Comparison of ENCODE assay signal across 7 mouse cellular contexts in genomic region chr6:88855636-88856035, GRCm38 (mm10). TPM values are rescaled to one million over a fixed set of nuclear protein-coding genes. Genes with fewer than 3 reads are reported as not detected.
DNase-seq lines count a peak whose midpoint lies in the region; ATAC-seq and TF ChIP-seq lines count a peak whose summit lies in the region.

No protein-coding gene starts in this region.

- peaks cover 5% of the 10 kb centered on the region; the same call in 1 of the 2 replicates for H3K4me1 ChIP-seq in liver, postnatal 0 days (ENCODE audit: insufficient read depth)

- peak; percentile 72 for ATAC-seq in erythroblast, adult 5-6 weeks (replicated peaks; ENCODE audit: low FRiP score, poor library complexity, severe bottlenecking)
- ATAC-seq in inflammation-experienced regulatory T-cells, adult 6 months: peak; percentile 43
- peak; percentile 63 for ATAC-seq in liver, postnatal 0 days
- ATAC-seq in neutrophil, adult 5-6 weeks (ENCODE audit: extremely low read depth, insufficient number of reproducible peaks, low FRiP score, poor library complexity, severe bottlenecking): peak; percentile 34; the same call in 1 of the 2 replicates

- 16% methylated on average over 5 of the region's 5 CpGs for WGBS in liver, postnatal 0 days (ENCODE audit: insufficient replicate concordance)

- no peak for TF ChIP-seq EP300 in liver, postnatal 0 days (IDR thresholded peaks at IDR 0.05; ENCODE audit: low read depth)

- no peak overlapping the region for H3K4me2 ChIP-seq in liver, postnatal 0 days (ENCODE audit: low read depth, low read length)

- no peak overlapping the region for H3K9ac ChIP-seq in liver, postnatal 0 days (replicated peaks)

- H3K9me3 ChIP-seq in liver, postnatal 0 days (ENCODE audit: low read length): no peaks in the 10 kb centered on the region

- no peak overlapping the region for H3K4me3 ChIP-seq in liver, postnatal 0 days (ENCODE audit: low read depth, low read length)

- no peak overlapping the region for H3K27ac ChIP-seq in liver, postnatal 0 days (ENCODE audit: low read depth)

- peak; percentile 81 for DNase-seq in thymus, postnatal 0 days (ENCODE audit: low spot score)
- DNase-seq in thymus, postnatal 36 days: no peak
- DNase-seq in adrenal gland, postnatal 14 days: peak; percentile 81
- peak; percentile 73 for DNase-seq in liver, postnatal 0 days

- no peaks in the 10 kb centered on the region for H3K36me3 ChIP-seq in liver, postnatal 0 days (replicated peaks; ENCODE audit: insufficient read depth, low read length)

- TF ChIP-seq CTCF in liver, postnatal 0 days (IDR thresholded peaks at IDR 0.05; ENCODE audit: low read depth): peak; percentile 90

- 0 out of 2 replicates have a peak, but pooled peaks cover 2% of the 10 kb centered on the region for H3K27me3 ChIP-seq in liver, postnatal 0 days (ENCODE audit: insufficient read depth, low read length)

RNA-seq across cellular contexts. Expression of gene Abtb1, which starts 13.9 kb away (rescaled TPM):
- 64.7 and 77.2 TPM in 2 replicates for polyA plus RNA-seq in thymus, postnatal 0 days (2015; fragmentation: Nextera tagmentation; extraction: Ambion mirVana)
- total RNA-seq in adrenal gland, postnatal 14 days (2021): 22.7 and 30.5 TPM in 2 replicates
- total RNA-seq in erythroblast, adult 5-6 weeks (2015; ENCODE audit: low replicate concordance): 78.6 and 90.1 TPM in 2 replicates
- total RNA-seq in erythroblast, adult 5-6 weeks (2017; ENCODE audit: low replicate concordance): 218 and 344 TPM in 2 replicates
- 10 to 100 TPM; 39.2 to 72.4 (median 62.7) TPM for polyA plus RNA-seq in inflammation-experienced regulatory T-cells, adult 6 months (2017; shearing (Covaris generic))
- polyA plus RNA-seq in liver, postnatal 0 days (2015; fragmentation: Nextera tagmentation; extraction: Ambion mirVana): 36.2 and 39.1 TPM in 2 replicates
- 210 and 220 TPM in 2 replicates for total RNA-seq in neutrophil, adult 5-6 weeks (2017)

RNA-seq across cellular contexts. Expression of gene Podxl2, which starts 19.2 kb away (rescaled TPM):
- polyA plus RNA-seq in thymus, postnatal 0 days (2015; fragmentation: Nextera tagmentation; extraction: Ambion mirVana): 14.1 and 16.9 TPM in 2 replicates
- total RNA-seq in adrenal gland, postnatal 14 days (2021): 24.4 and 27.2 TPM in 2 replicates
- total RNA-seq in erythroblast, adult 5-6 weeks (2015; ENCODE audit: low replicate concordance): not detected in 2 replicates
- total RNA-seq in erythroblast, adult 5-6 weeks (2017; ENCODE audit: low replicate concordance): not detected in 2 replicates
- not detected for polyA plus RNA-seq in inflammation-experienced regulatory T-cells, adult 6 months (2017; shearing (Covaris generic))
- polyA plus RNA-seq in liver, postnatal 0 days (2015; fragmentation: Nextera tagmentation; extraction: Ambion mirVana): 1.1 and 1.3 TPM in 2 replicates
- 0.58 TPM in 1 of 2 replicates, not detected in the other for total RNA-seq in neutrophil, adult 5-6 weeks (2017)

RNA-seq across cellular contexts. Expression of gene Mcm2, which starts 42.9 kb away (rescaled TPM):
- 138 and 161 TPM in 2 replicates for polyA plus RNA-seq in thymus, postnatal 0 days (2015; fragmentation: Nextera tagmentation; extraction: Ambion mirVana)
- 53.9 and 60.2 TPM in 2 replicates for total RNA-seq in adrenal gland, postnatal 14 days (2021)
- 30.6 and 34.7 TPM in 2 replicates for total RNA-seq in erythroblast, adult 5-6 weeks (2015; ENCODE audit: low replicate concordance)
- total RNA-seq in erythroblast, adult 5-6 weeks (2017; ENCODE audit: low replicate concordance): 78.5 and 87.8 TPM in 2 replicates
- 10 to 100 TPM; 18.8 to 61.4 (median 19.9) TPM for polyA plus RNA-seq in inflammation-experienced regulatory T-cells, adult 6 months (2017; shearing (Covaris generic))
- 42.1 and 53.6 TPM in 2 replicates for polyA plus RNA-seq in liver, postnatal 0 days (2015; fragmentation: Nextera tagmentation; extraction: Ambion mirVana)
- total RNA-seq in neutrophil, adult 5-6 weeks (2017): 17.7 and 21.2 TPM in 2 replicates

RNA-seq across cellular contexts. Expression of gene Tpra1, which starts 46.4 kb away (rescaled TPM):
- 77.0 and 78.8 TPM in 2 replicates for polyA plus RNA-seq in thymus, postnatal 0 days (2015; fragmentation: Nextera tagmentation; extraction: Ambion mirVana)
- 73.2 and 73.8 TPM in 2 replicates for total RNA-seq in adrenal gland, postnatal 14 days (2021)
- total RNA-seq in erythroblast, adult 5-6 weeks (2015; ENCODE audit: low replicate concordance): 112 and 136 TPM in 2 replicates
- 210 and 272 TPM in 2 replicates for total RNA-seq in erythroblast, adult 5-6 weeks (2017; ENCODE audit: low replicate concordance)
- polyA plus RNA-seq in inflammation-experienced regulatory T-cells, adult 6 months (2017; shearing (Covaris generic)): 10 to 100 TPM; 46.5 to 64.8 (median 52.8) TPM
- polyA plus RNA-seq in liver, postnatal 0 days (2015; fragmentation: Nextera tagmentation; extraction: Ambion mirVana): 32.2 and 33.9 TPM in 2 replicates
- total RNA-seq in neutrophil, adult 5-6 weeks (2017): 37.7 and 41.0 TPM in 2 replicates

Comparison
In these comparisons a context has a peak if more than half of its experiments do, and no peak if none do; other contexts are left out.
1. DNase-seq: peak in thymus, postnatal 0 days (single experiment), adrenal gland, postnatal 14 days (single experiment) and liver, postnatal 0 days (single experiment); none in thymus, postnatal 36 days (0 of 2).
2. RNA of gene Podxl2, which starts 19.2 kb away (total RNA-seq): 24.4 to 27.2 TPM in adrenal gland, postnatal 14 days; 0.58 TPM in neutrophil, adult 5-6 weeks and not detected in erythroblast, adult 5-6 weeks; every median in the first group is over 10 times any median in the second.
3. Peak in every context shown above with its lines, with median percentiles within 50 percentile points of each other: ATAC-seq.